In the genomic region with DNA sequence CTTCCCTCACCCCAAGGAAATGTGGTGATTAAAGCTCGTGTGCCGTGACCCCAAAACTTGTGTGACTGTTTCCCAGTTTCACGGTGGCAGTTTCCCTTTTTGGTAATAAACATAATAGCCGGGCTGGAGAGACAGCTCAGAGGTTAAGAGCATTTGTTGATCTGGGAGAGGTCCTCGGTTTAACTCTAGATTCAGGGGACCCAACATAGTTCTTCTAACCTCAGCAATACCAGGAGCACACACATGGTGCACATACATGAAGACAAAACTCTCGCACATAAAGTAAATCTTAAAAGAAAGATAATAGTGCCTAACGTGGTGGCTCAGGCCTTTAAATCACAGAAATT, we compare ENCODE assay signal across 8 mouse cellular contexts. TPM values are rescaled to one million over a fixed set of nuclear protein-coding genes. Genes with fewer than 3 reads are reported as not detected.
DNase-seq lines count a peak whose midpoint lies in the region; ATAC-seq and TF ChIP-seq lines count a peak whose summit lies in the region.

No protein-coding gene starts in this region.

- TF ChIP-seq POLR2A in kidney, adult 2 months (IDR thresholded peaks at IDR 0.05; ENCODE audit: low read depth, low read length): no peak

- TF ChIP-seq CTCF in kidney, adult 2 months (conservative IDR thresholded peaks at IDR 0.05; ENCODE audit: insufficient read depth, insufficient read length, low read depth, low read length): no peak

- H3K9ac ChIP-seq in hindbrain, embryonic 11.5 days (ENCODE audit: low read depth, low read length): peak overlapping the region; percentile 55
- H3K9ac ChIP-seq in midbrain, embryonic 11.5 days (ENCODE audit: low read length): peak overlapping the region; percentile 86

- peak overlapping the region; percentile 83 for H3K4me3 ChIP-seq in kidney, adult 2 months (ENCODE audit: insufficient read depth, low read depth, low read length)
- H3K4me3 ChIP-seq in hindbrain, embryonic 11.5 days (ENCODE audit: low read depth, low read length): peak overlapping the region; percentile 83
- H3K4me3 ChIP-seq in midbrain, embryonic 11.5 days (ENCODE audit: low read depth, low read length): peak overlapping the region; percentile 65

- H3K9me3 ChIP-seq in hindbrain, embryonic 11.5 days (ENCODE audit: control insufficient read depth, low read length): no peaks in the 10 kb centered on the region
- H3K9me3 ChIP-seq in midbrain, embryonic 11.5 days (ENCODE audit: control insufficient read depth, low read length): no peaks in the 10 kb centered on the region

- H3K27ac ChIP-seq in kidney, adult 2 months (ENCODE audit: insufficient read depth, low read depth, low read length): peak overlapping the region; percentile 80
- H3K27ac ChIP-seq in hindbrain, embryonic 11.5 days (ENCODE audit: low read depth, low read length): no peak overlapping the region
- H3K27ac ChIP-seq in midbrain, embryonic 11.5 days (ENCODE audit: low read depth, low read length): no peak overlapping the region; the same call in 1 of the 2 replicates

- DNase-seq in kidney, adult 2 months: no peak
- DNase-seq in kidney, postnatal 14 days: no peak
- no peak for DNase-seq in hindbrain, embryonic 11.5 days (ENCODE audit: low spot score)
- DNase-seq in midbrain, embryonic 11.5 days (ENCODE audit: low spot score, missing footprints): no peak
- no peak for DNase-seq in natural killer cell, adult 2 months (ENCODE audit: low spot score in 2 of 2)
- no peak for DNase-seq in adrenal gland, adult 8-10 months
- DNase-seq in embryo, embryonic 10.5 days (ENCODE audit: low spot score): no peak

- H3K4me1 ChIP-seq in kidney, adult 2 months (ENCODE audit: control insufficient read depth, insufficient read depth, low read length): no peaks in the 10 kb centered on the region; the same call in 1 of the 2 replicates
- H3K4me1 ChIP-seq in hindbrain, embryonic 11.5 days (replicated peaks; ENCODE audit: control insufficient read depth, insufficient read depth, low read length): no peaks in the 10 kb centered on the region; the same call in 1 of the 2 replicates
- peaks cover 6% of the 10 kb centered on the region for H3K4me1 ChIP-seq in midbrain, embryonic 11.5 days (ENCODE audit: control insufficient read depth, insufficient read depth, low read length)

- 11% methylated on average over 7 of the region's 7 CpGs for WGBS in kidney, adult 2 months
- 32% methylated on average over 7 of the region's 7 CpGs for WGBS in hindbrain, embryonic 11.5 days
- WGBS in midbrain, embryonic 11.5 days: 31% methylated on average over 7 of the region's 7 CpGs

- peak overlapping the region; percentile 66 for H3K4me2 ChIP-seq in hindbrain, embryonic 11.5 days (replicated peaks; ENCODE audit: low read depth, low read length)
- H3K4me2 ChIP-seq in midbrain, embryonic 11.5 days: peak overlapping the region; percentile 66

- H3K36me3 ChIP-seq in kidney, adult 2 months (ENCODE audit: control insufficient read depth, insufficient read depth, low read length): peaks cover 2% of the 10 kb centered on the region; the same call in 1 of the 2 replicates
- H3K36me3 ChIP-seq in hindbrain, embryonic 11.5 days (ENCODE audit: control insufficient read depth, insufficient read depth, low read length): no peaks in the 10 kb centered on the region
- H3K36me3 ChIP-seq in midbrain, embryonic 11.5 days (ENCODE audit: control insufficient read depth, insufficient read depth, low read length): peaks cover 2% of the 10 kb centered on the region; the same call in 1 of the 2 replicates

- H3K27me3 ChIP-seq in kidney, adult 2 months (replicated peaks; ENCODE audit: control insufficient read depth, insufficient read depth, low read length): no peaks in the 10 kb centered on the region
- no peaks in the 10 kb centered on the region for H3K27me3 ChIP-seq in hindbrain, embryonic 11.5 days (ENCODE audit: control insufficient read depth, insufficient read depth, low read length)
- no peaks in the 10 kb centered on the region for H3K27me3 ChIP-seq in midbrain, embryonic 11.5 days (ENCODE audit: control insufficient read depth, insufficient read depth, low read length)

- ATAC-seq in activated CD4-positive, CD25-positive, alpha-beta regulatory T cell, adult 4 months: peak; percentile 2
- peak; percentile 52; the same call in 1 of the 2 replicates for ATAC-seq in hindbrain, embryonic 11.5 days (ENCODE audit: low FRiP score)
- ATAC-seq in midbrain, embryonic 11.5 days (ENCODE audit: low FRiP score): peak; percentile 71

RNA-seq across cellular contexts. Expression of a gene that starts 0.4 kb away (rescaled TPM):
- 99.5 and 147 TPM in 2 replicates for polyA plus RNA-seq in kidney, adult 2 months (2012; rRNA removed)
- polyA plus RNA-seq in activated CD4-positive, CD25-positive, alpha-beta regulatory T cell, adult 4 months (2017; shearing (Covaris generic)): 100 to 1,000 TPM; 148 to 159 TPM
- polyA plus RNA-seq in hindbrain, embryonic 11.5 days (2014; fragmentation: Nextera tagmentation; extraction: Ambion mirVana): 340 and 344 TPM in 2 replicates
- 301 and 315 TPM in 2 replicates for polyA plus RNA-seq in midbrain, embryonic 11.5 days (2014; fragmentation: Nextera tagmentation; extraction: Ambion mirVana)
- total RNA-seq in adrenal gland, adult 8-10 months (2022): 100 to 1,000 TPM; 141 to 205 (median 168) TPM

RNA-seq across cellular contexts. Expression of a gene that starts 31.7 kb away (rescaled TPM):
- polyA plus RNA-seq in kidney, adult 2 months (2012; rRNA removed): 15.8 and 16.5 TPM in 2 replicates
- 10 to 100 TPM; 12.0 to 14.3 TPM for polyA plus RNA-seq in activated CD4-positive, CD25-positive, alpha-beta regulatory T cell, adult 4 months (2017; shearing (Covaris generic))
- polyA plus RNA-seq in hindbrain, embryonic 11.5 days (2014; fragmentation: Nextera tagmentation; extraction: Ambion mirVana): 104 and 107 TPM in 2 replicates
- polyA plus RNA-seq in midbrain, embryonic 11.5 days (2014; fragmentation: Nextera tagmentation; extraction: Ambion mirVana): 108 and 120 TPM in 2 replicates
- total RNA-seq in adrenal gland, adult 8-10 months (2022): 10 to 100 TPM; 70.9 to 77.6 (median 71.6) TPM

RNA-seq across cellular contexts. Expression of a gene that starts 34.2 kb away (rescaled TPM):
- 58.4 and 62.9 TPM in 2 replicates for polyA plus RNA-seq in kidney, adult 2 months (2012; rRNA removed)
- 100 to 1,000 TPM; 141 to 142 TPM for polyA plus RNA-seq in activated CD4-positive, CD25-positive, alpha-beta regulatory T cell, adult 4 months (2017; shearing (Covaris generic))
- 74.7 and 114 TPM in 2 replicates for polyA plus RNA-seq in hindbrain, embryonic 11.5 days (2014; fragmentation: Nextera tagmentation; extraction: Ambion mirVana)
- 74.6 and 78.0 TPM in 2 replicates for polyA plus RNA-seq in midbrain, embryonic 11.5 days (2014; fragmentation: Nextera tagmentation; extraction: Ambion mirVana)
- total RNA-seq in adrenal gland, adult 8-10 months (2022): 100 to 1,000 TPM; 137 to 199 (median 157) TPM

Comparison
In these comparisons a context has a peak if more than half of its experiments do, and no peak if none do; other contexts are left out.
1. ATAC-seq: peak in every context shown above with its lines; median percentile 71 in midbrain, embryonic 11.5 days; 52 in hindbrain, embryonic 11.5 days; 2 in activated CD4-positive, CD25-positive, alpha-beta regulatory T cell, adult 4 months.